Mouse (Mus musculus) erythroid progenitor cell, adult 5-6 weeks (primary cell): Measurements from ENCODE around the gene Uhrf1. TPM values are rescaled to one million over a fixed set of nuclear protein-coding genes. Genes with fewer than 3 reads are reported as not detected.

Source experiments
- ATAC-seq: replicated peaks from 2 replicates; pipeline ENCODE4 v1.8.0; 2016; ENCODE audit warnings: moderate number of reproducible peaks, mild to moderate bottlenecking, moderate TSS enrichment, inconsistent platforms; ENCODE audit not compliant: poor library complexity, low FRiP score, severe bottlenecking
- total RNA-seq, 2 experiments: library from RNA; stranded (forward) in 1 of 2; stranded (reverse) in 1 of 2; fragments of 150-400 nt in 1 of 2; fragments of 186-747, 209-891 nt in 1 of 2; gene quantifications; 2 replicates each; pipeline versions ENCODE4 v1.2.3 to v1.2.4; 2015 to 2017; ENCODE audit warnings: low replicate concordance in 2 of 2

Gene Uhrf1
- total RNA-seq, 2 experiments from 2014 or later: 122 to 178 TPM

GRCm38 (mm10) chr17:56294241-56294640 is 8.9 kb upstream of the Uhrf1 start:
- no peak for ATAC-seq

- no peak for ATAC-seq
Measured at GRCm38 (mm10) chr17:56296201-56296600, 6.9 kb upstream of the Uhrf1 start.

GRCm38 (mm10) chr17:56298238-56298637 is 4.9 kb upstream of the Uhrf1 start:
- no peak for ATAC-seq

GRCm38 (mm10) chr17:56300186-56300585 is 2.9 kb upstream of the Uhrf1 start, which contains the start of gene Arrdc5:
Arrdc5 (minus strand) TSS chr17:56300286.
- ATAC-seq: no peak

GRCm38 (mm10) chr17:56302363-56302996 is 641 bp upstream of the Uhrf1 start:
- ATAC-seq: 0 out of 2 replicates have a peak, but pooled peaks have one; percentile 2

GRCm38 (mm10) chr17:56303847-56304586 is 896 bp downstream of the Uhrf1 start:
- peak; percentile 84 for ATAC-seq

- no peak for ATAC-seq
Measured at GRCm38 (mm10) chr17:56304718-56305117, 1.6 kb downstream of the Uhrf1 start.

GRCm38 (mm10) chr17:56305156-56305555 is 2.0 kb downstream of the Uhrf1 start:
- ATAC-seq: no peak

GRCm38 (mm10) chr17:56305826-56306225 is 2.7 kb downstream of the Uhrf1 start:
- no peak for ATAC-seq

- ATAC-seq: no peak
Measured at GRCm38 (mm10) chr17:56308088-56308487, 5.0 kb downstream of the Uhrf1 start.

GRCm38 (mm10) chr17:56309191-56309945 is 6.2 kb downstream of the Uhrf1 start:
- ATAC-seq: no peak

- ATAC-seq: no peak
Measured at GRCm38 (mm10) chr17:56324419-56324818, 21.3 kb downstream of the Uhrf1 start.

GRCm38 (mm10) chr17:56325450-56326152 is 22.5 kb downstream of the Uhrf1 start, which contains the start of gene Kdm4b:
Kdm4b (plus strand) TSS chr17:56326062.
- ATAC-seq: peak; percentile 96

- ATAC-seq: peak; percentile 10; the same call in 1 of the 2 replicates
Measured at GRCm38 (mm10) chr17:56326153-56327147, 23.3 kb downstream of the Uhrf1 start.

GRCm38 (mm10) chr17:56329267-56329666 is 26.1 kb downstream of the Uhrf1 start:
- no peak for ATAC-seq

- no peak for ATAC-seq
Measured at GRCm38 (mm10) chr17:56330345-56330744, 27.2 kb downstream of the Uhrf1 start.

- ATAC-seq: no peak
Measured at GRCm38 (mm10) chr17:56331256-56331655, 28.1 kb downstream of the Uhrf1 start.

GRCm38 (mm10) chr17:56332987-56333386 is 29.9 kb downstream of the Uhrf1 start:
- ATAC-seq: no peak

GRCm38 (mm10) chr17:56337190-56337589 is 34.1 kb downstream of the Uhrf1 start:
- no peak for ATAC-seq
